Mouse (Mus musculus): ENCODE data around the gene Ddx17.

DNA sequence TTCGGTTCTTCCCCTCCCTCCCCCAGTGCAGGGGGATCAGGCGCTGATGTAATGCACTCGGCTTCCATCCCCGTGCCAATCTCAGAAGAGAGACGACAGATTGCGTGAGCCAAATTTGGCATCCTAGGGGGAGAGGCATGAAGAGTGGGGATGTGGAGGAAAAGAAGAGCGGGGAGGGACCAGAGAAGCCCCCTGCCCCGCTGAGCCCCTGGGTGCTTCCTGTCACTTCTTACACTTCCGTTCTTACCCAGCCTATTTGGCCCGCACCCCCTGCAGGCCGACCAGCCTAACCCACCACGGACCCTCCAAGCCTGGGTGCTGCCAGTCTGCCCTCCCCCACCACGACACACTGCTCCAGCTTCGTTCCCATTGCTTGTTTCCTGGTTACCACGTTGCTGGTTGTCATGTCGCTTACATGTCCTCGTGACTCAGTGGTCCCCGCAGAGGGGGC, 43.6 kb downstream of the Ddx17 start:
- no peak for TF ChIP-seq POLR2A (IDR thresholded peaks at IDR 0.05; ENCODE audit: insufficient read length, low read depth)
- TF ChIP-seq MYOG (IDR thresholded peaks at IDR 0.05; ENCODE audit: control insufficient read depth in 1 of 3, insufficient read depth in 1 of 3, insufficient read length in 2 of 3, low read depth in 2 of 3): no peak
- no peak for TF ChIP-seq MYOD1 (IDR thresholded peaks at IDR 0.05; ENCODE audit: control insufficient read depth in 1 of 3, insufficient read length in 2 of 3, low read depth in 2 of 3)
- TF ChIP-seq MAX (IDR thresholded peaks at IDR 0.05; ENCODE audit: low read depth): no peak
- TF ChIP-seq TCF12 (IDR thresholded peaks at IDR 0.05; ENCODE audit: insufficient read depth, poor library complexity, severe bottlenecking): no peak
- TF ChIP-seq CEBPB (IDR thresholded peaks at IDR 0.05; ENCODE audit: insufficient read depth, poor library complexity, severe bottlenecking): no peak
- TF ChIP-seq E2F4 (IDR thresholded peaks at IDR 0.05; ENCODE audit: insufficient read depth): no peak
